Mouse (Mus musculus): ENCODE results near the gene Fgfr2. TPM values are rescaled to one million over a fixed set of nuclear protein-coding genes. Genes with fewer than 3 reads are reported as not detected.

Fgfr2 gene
- polyA plus RNA-seq, 1 experiment from 2014 or later, result 39.4 TPM

GRCm38 (mm10) chr7:130220627-130221026 is 2902.5 kb downstream of the Fgfr2 start:
- Histone ChIP-seq H3K27me3 (peaks cover 8% of the 10 kb centered on the region; the same call in 1 of the 2 replicates), H3K4me3 (replicated peaks) (no peak overlapping the region), H3K9me3 (no peaks in the 10 kb centered on the region), H3K36me3 (no peaks in the 10 kb centered on the region), H3K4me1 (replicated peaks) (peaks cover 40% of the 10 kb centered on the region), H3K9ac (replicated peaks) (no peak overlapping the region), H3K4me2 (replicated peaks) (no peak overlapping the region), H3K27ac (no peak overlapping the region)
- ATAC-seq, result no peak
- WGBS, result 87% methylated on average over 4 of the region's 4 CpGs

DNA sequence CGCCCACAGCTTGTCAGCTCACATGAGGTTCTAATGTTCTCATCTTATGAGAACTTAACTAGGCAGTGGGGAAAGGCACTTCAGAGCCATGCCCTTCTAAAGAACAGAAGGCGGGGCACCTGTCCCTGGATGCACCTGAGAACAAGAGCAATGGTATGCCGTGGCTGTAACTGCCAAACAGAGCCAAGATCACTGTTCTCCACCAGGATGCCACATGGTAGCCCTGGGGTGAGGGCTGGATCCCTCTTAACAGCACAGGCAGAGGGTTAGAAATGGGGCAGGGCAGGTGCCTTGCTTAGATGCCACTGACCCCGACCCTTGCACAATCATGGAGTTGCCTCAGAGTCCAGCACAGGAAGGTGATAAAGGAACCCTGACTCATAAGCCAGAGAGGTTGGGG is 2903.3 kb downstream of the Fgfr2 start:
- H3K36me3 ChIP-seq, result no peaks in the 10 kb centered on the region
- 94% methylated on average over 4 of the region's 4 CpGs for WGBS
- H3K9me3 ChIP-seq, result no peaks in the 10 kb centered on the region
- no peak overlapping the region for H3K27ac ChIP-seq
- H3K27me3 ChIP-seq, result peaks cover 8% of the 10 kb centered on the region; the same call in 1 of the 2 replicates
- H3K4me2 ChIP-seq (replicated peaks), result no peak overlapping the region
- H3K4me1 ChIP-seq (replicated peaks), result peaks cover 43% of the 10 kb centered on the region
- H3K4me3 ChIP-seq (replicated peaks), result no peak overlapping the region
- H3K9ac ChIP-seq (replicated peaks), result no peak overlapping the region
- no peak for ATAC-seq

DNA sequence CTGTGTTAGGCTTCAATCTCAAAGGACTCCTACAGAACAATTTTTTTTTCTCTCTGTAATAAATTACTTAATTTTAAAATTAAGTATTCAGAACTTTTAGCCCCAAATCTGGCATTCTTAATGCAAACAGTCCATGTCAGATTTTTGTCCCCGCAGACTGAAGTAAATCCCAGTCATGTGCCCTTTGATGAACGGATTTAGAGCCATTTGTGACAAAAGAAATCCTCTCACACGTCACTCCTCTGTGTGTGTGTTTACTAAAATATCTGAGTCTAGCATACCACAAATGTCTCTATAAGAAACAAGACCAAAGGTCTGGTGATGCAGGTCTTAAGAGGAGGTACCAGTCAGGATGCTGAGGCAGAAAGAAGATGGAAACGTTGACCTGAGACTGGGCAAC is 2906.9 kb downstream of the Fgfr2 start:
- Histone ChIP-seq H3K4me2 (replicated peaks) (0 out of 2 replicates have a peak overlapping the region, but pooled peaks have one; percentile 19), H3K4me1 (replicated peaks) (peaks cover 44% of the 10 kb centered on the region), H3K27ac (peak overlapping the region; percentile 59), H3K4me3 (replicated peaks) (no peak overlapping the region), H3K36me3 (no peaks in the 10 kb centered on the region), H3K9me3 (no peaks in the 10 kb centered on the region), H3K27me3 (peaks cover 29% of the 10 kb centered on the region), H3K9ac (replicated peaks) (no peak overlapping the region)
- 6% methylated on average over 4 of the region's 4 CpGs for WGBS
- ATAC-seq, result no peak

DNA sequence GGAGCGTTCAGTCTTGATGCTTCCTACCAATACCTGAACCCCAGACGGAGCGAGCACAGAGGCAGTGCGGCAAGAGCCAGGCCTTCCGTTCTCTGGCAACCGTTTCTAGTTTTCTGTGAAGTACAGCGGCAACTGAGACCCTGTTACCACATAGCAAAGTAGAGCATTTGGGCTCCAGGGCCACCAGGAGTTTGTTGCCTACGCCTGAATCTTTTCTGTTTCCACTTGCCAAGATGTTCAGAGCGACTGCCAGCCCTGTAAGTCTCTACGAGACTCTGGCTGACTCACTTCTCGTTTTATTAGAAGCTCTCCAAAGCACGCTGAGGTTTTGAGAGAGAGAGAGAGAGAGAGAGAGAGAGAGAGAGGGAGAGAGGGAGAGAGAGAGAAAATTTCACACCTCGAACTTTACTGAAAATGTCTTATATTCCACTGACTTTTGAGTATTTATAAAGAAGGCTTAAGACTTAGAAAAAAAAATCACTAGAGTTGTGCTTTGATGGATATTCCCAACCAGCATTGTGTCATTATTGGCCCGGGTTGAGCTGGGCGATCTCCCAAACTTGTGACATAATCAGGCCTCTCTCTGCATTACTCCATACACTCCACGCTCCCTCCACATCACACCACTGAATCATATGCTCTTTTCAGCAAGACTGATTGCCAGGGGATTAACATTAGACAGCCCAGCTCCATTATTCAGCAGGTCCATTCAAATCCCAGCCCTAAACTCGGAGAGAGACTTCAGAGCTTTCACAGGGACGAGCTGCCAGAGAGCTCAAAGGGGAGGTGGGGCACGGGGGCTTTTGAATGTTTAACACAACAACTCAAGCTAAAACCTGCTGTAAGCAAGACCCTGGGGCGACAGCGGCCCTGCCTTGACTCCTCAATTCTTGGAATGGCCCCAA is 2907.6 kb downstream of the Fgfr2 start:
- Histone ChIP-seq H3K9me3 (no peaks in the 10 kb centered on the region), H3K36me3 (no peaks in the 10 kb centered on the region), H3K4me2 (replicated peaks) (peak overlapping the region; percentile 19), H3K4me3 (replicated peaks) (no peak overlapping the region), H3K27me3 (peaks cover 29% of the 10 kb centered on the region), H3K9ac (replicated peaks) (no peak overlapping the region; the same call in 1 of the 2 replicates), H3K4me1 (replicated peaks) (peaks cover 40% of the 10 kb centered on the region), H3K27ac (peak overlapping the region; percentile 75)
- WGBS, result 21% methylated on average over 21 of the region's 21 CpGs
- peak; percentile 95 for ATAC-seq

GRCm38 (mm10) chr7:130213156-130213555 is 2910.0 kb downstream of the Fgfr2 start:
- no peak overlapping the region for H3K9ac ChIP-seq (replicated peaks)
- H3K9me3 ChIP-seq, result no peaks in the 10 kb centered on the region
- WGBS, result 91% methylated on average over 5 of the region's 5 CpGs
- H3K4me3 ChIP-seq (replicated peaks), result no peak overlapping the region
- peaks cover 45% of the 10 kb centered on the region for H3K4me1 ChIP-seq (replicated peaks)
- H3K4me2 ChIP-seq (replicated peaks), result no peak overlapping the region
- no peak for ATAC-seq
- peaks cover 21% of the 10 kb centered on the region for H3K27me3 ChIP-seq
- no peaks in the 10 kb centered on the region for H3K36me3 ChIP-seq
- no peak overlapping the region for H3K27ac ChIP-seq

GRCm38 (mm10) chr7:130211411-130211810 is 2911.7 kb downstream of the Fgfr2 start:
- H3K4me3 ChIP-seq (replicated peaks), result no peak overlapping the region
- H3K27ac ChIP-seq, result no peak overlapping the region
- 52% methylated on average over 5 of the region's 5 CpGs for WGBS
- no peak for ATAC-seq
- H3K36me3 ChIP-seq, result no peaks in the 10 kb centered on the region
- H3K9me3 ChIP-seq, result no peaks in the 10 kb centered on the region
- H3K4me1 ChIP-seq (replicated peaks), result peaks cover 53% of the 10 kb centered on the region
- no peak overlapping the region for H3K4me2 ChIP-seq (replicated peaks)
- H3K27me3 ChIP-seq, result peaks cover 21% of the 10 kb centered on the region
- no peak overlapping the region for H3K9ac ChIP-seq (replicated peaks)

- Histone ChIP-seq H3K9me3 (no peaks in the 10 kb centered on the region), H3K4me2 (replicated peaks) (no peak overlapping the region), H3K36me3 (no peaks in the 10 kb centered on the region), H3K9ac (replicated peaks) (no peak overlapping the region), H3K4me1 (replicated peaks) (peaks cover 36% of the 10 kb centered on the region), H3K4me3 (replicated peaks) (no peak overlapping the region), H3K27ac (no peak overlapping the region), H3K27me3 (peaks cover 12% of the 10 kb centered on the region)
- WGBS, result 30% methylated on average over 4 of the region's 4 CpGs
- ATAC-seq, result no peak
These were observed 2914.5 kb downstream of the Fgfr2 start for GRCm38 (mm10) chr7:130208601-130209000.

GRCm38 (mm10) chr7:130206181-130206582 is 2917.0 kb downstream of the Fgfr2 start:
- peaks cover 31% of the 10 kb centered on the region for H3K4me1 ChIP-seq (replicated peaks)
- no peak overlapping the region for H3K9ac ChIP-seq (replicated peaks)
- no peaks in the 10 kb centered on the region for H3K27me3 ChIP-seq
- peak; percentile 56; the same call in 1 of the 2 replicates for ATAC-seq
- H3K27ac ChIP-seq, result peak overlapping the region; percentile 32; the same call in 1 of the 2 replicates
- no peaks in the 10 kb centered on the region for H3K36me3 ChIP-seq
- H3K9me3 ChIP-seq, result no peaks in the 10 kb centered on the region
- 0 out of 2 replicates have a peak overlapping the region, but pooled peaks have one; percentile 1 for H3K4me2 ChIP-seq (replicated peaks)
- no peak overlapping the region for H3K4me3 ChIP-seq (replicated peaks)
- WGBS, result 6% methylated on average over 6 of the region's 6 CpGs

GRCm38 (mm10) chr7:130205140-130205539 is 2918.0 kb downstream of the Fgfr2 start:
- no peak overlapping the region for H3K4me3 ChIP-seq (replicated peaks)
- H3K4me2 ChIP-seq (replicated peaks), result no peak overlapping the region
- no peak for ATAC-seq
- peaks cover 31% of the 10 kb centered on the region for H3K4me1 ChIP-seq (replicated peaks)
- no peak overlapping the region for H3K9ac ChIP-seq (replicated peaks)
- no peaks in the 10 kb centered on the region for H3K27me3 ChIP-seq
- WGBS, result 85% methylated on average over 7 of the region's 7 CpGs
- no peak overlapping the region for H3K27ac ChIP-seq
- H3K36me3 ChIP-seq, result 0 out of 2 replicates have a peak, but pooled peaks cover 4% of the 10 kb centered on the region
- no peaks in the 10 kb centered on the region for H3K9me3 ChIP-seq

- Histone ChIP-seq H3K4me3 (replicated peaks) (no peak overlapping the region), H3K4me1 (replicated peaks) (peaks cover 5% of the 10 kb centered on the region), H3K9me3 (no peaks in the 10 kb centered on the region), H3K27me3 (no peaks in the 10 kb centered on the region), H3K9ac (replicated peaks) (no peak overlapping the region), H3K36me3 (0 out of 2 replicates have a peak, but pooled peaks cover 4% of the 10 kb centered on the region), H3K4me2 (replicated peaks) (no peak overlapping the region), H3K27ac (no peak overlapping the region)
- 64% methylated on average over 8 of the region's 8 CpGs for WGBS
- ATAC-seq, result no peak
These were observed 2922.1 kb downstream of the Fgfr2 start for GRCm38 (mm10) chr7:130201020-130201419.

GRCm38 (mm10) chr7:130199951-130200350 is 2923.2 kb downstream of the Fgfr2 start:
- Histone ChIP-seq H3K9ac (replicated peaks) (no peak overlapping the region), H3K27ac (no peak overlapping the region), H3K27me3 (no peaks in the 10 kb centered on the region), H3K4me3 (replicated peaks) (no peak overlapping the region), H3K4me1 (replicated peaks) (no peaks in the 10 kb centered on the region), H3K9me3 (no peaks in the 10 kb centered on the region), H3K4me2 (replicated peaks) (no peak overlapping the region), H3K36me3 (0 out of 2 replicates have a peak, but pooled peaks cover 4% of the 10 kb centered on the region)
- ATAC-seq, result no peak
- WGBS, result 94% methylated on average over 9 of the region's 9 CpGs

DNA sequence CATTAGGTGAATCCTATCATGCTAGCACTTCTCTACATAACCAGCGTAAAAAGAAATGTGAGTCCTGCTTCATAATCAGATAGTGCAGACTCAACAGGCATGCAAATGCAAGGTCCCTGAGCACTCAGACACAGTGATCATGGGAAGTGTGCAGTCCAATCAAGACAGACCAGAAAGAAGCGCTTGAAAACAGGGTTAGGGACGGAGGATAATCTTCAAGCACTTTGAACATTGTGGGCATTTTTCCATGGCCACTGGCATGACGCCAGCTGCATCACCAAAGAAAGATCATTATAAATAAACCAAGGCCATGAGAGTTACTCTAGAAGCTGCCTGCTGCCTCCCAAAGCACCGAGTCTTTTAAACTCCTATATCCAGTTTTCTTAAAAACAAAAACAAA is 2923.8 kb downstream of the Fgfr2 start:
- Histone ChIP-seq H3K36me3 (0 out of 2 replicates have a peak, but pooled peaks cover 4% of the 10 kb centered on the region), H3K4me2 (replicated peaks) (no peak overlapping the region), H3K27ac (no peak overlapping the region), H3K4me3 (replicated peaks) (no peak overlapping the region), H3K4me1 (replicated peaks) (no peaks in the 10 kb centered on the region), H3K9me3 (no peaks in the 10 kb centered on the region), H3K27me3 (no peaks in the 10 kb centered on the region), H3K9ac (replicated peaks) (no peak overlapping the region)
- ATAC-seq, result no peak
- 73% methylated on average over 5 of the region's 5 CpGs for WGBS

Data from midbrain, embryonic 13.5 days (tissue).